Mouse (Mus musculus) midbrain, embryonic 10.5 days (tissue): ENCODE measurements at regions not wholly inside any gene's neighbourhood (a gene's known extent, or its start where the extent isn't known, plus 50 kb on each side); places are given as distances from the start of the nearest gene placed in this dataset.

Source experiments
- DNase-seq: peaks from one replicate; pipeline ENCODE4 v3.0.0-alpha.2; 2017; ENCODE audit warnings: low spot score
- H3K27ac ChIP-seq: fragments of 300-500 bp; sonication (generic); replicated peaks from 2 replicates; pipeline ENCODE4 v1.5.1; 2016; ENCODE audit warnings: mild to moderate bottlenecking
- H3K27me3 ChIP-seq: fragments of 300-500 bp; sonication (generic); 2 replicates; pipeline ENCODE4 v1.6.1; 2016; ENCODE audit warnings: low read depth, mild to moderate bottlenecking; ENCODE audit not compliant: poor library complexity, severe bottlenecking
- H3K36me3 ChIP-seq: fragments of 300-500 bp; sonication (generic); 2 replicates; pipeline ENCODE4 v1.6.1; 2016; ENCODE audit warnings: mild to moderate bottlenecking, moderate library complexity
- H3K4me1 ChIP-seq: fragments of 300-500 bp; sonication (generic); 2 replicates; pipeline ENCODE4 v1.6.1; 2016
- H3K4me3 ChIP-seq: fragments of 300-500 bp; sonication (generic); 2 replicates; pipeline ENCODE4 v1.5.1; 2016; ENCODE audit warnings: mild to moderate bottlenecking, moderate library complexity
- H3K9me3 ChIP-seq: fragments of 300-500 bp; sonication (generic); replicated peaks from 2 replicates; pipeline ENCODE4 v1.6.1; 2016; ENCODE audit warnings: mild to moderate bottlenecking
- WGBS: fragments of 180-500 bp; shearing (Covaris S2); methylation state at CpG from one replicate; pipeline ENCODE4 v1.1.7; 2016; 5-methylcytosine and 5-hydroxymethylcytosine counted together

GRCm38 (mm10) chr7:118042914-118043313, 73.1 kb downstream of the Rps15a start:
- Histone ChIP-seq H3K4me3 (no peak overlapping the region), H3K27me3 (no peaks in the 10 kb centered on the region), H3K27ac (no peak overlapping the region; the same call in 1 of the 2 replicates), H3K36me3 (no peaks in the 10 kb centered on the region), H3K4me1 (0 out of 2 replicates have a peak, but pooled peaks cover 8% of the 10 kb centered on the region), H3K9me3 (no peaks in the 10 kb centered on the region)
- no peak for DNase-seq
- WGBS, result 66% methylated on average over 10 of the region's 10 CpGs

- WGBS, result 91% methylated on average over 4 of the region's 4 CpGs
- Histone ChIP-seq H3K4me3 (no peak overlapping the region), H3K36me3 (no peaks in the 10 kb centered on the region), H3K4me1 (0 out of 2 replicates have a peak, but pooled peaks cover 8% of the 10 kb centered on the region), H3K27ac (no peak overlapping the region), H3K9me3 (no peaks in the 10 kb centered on the region), H3K27me3 (no peaks in the 10 kb centered on the region)
- no peak for DNase-seq
Observed at GRCm38 (mm10) chr7:118039862-118040261, 76.1 kb downstream of the Rps15a start.

- 66% methylated on average over 3 of the region's 3 CpGs for WGBS
- no peak overlapping the region for H3K4me3 ChIP-seq
- H3K4me1 ChIP-seq, result peaks cover 4% of the 10 kb centered on the region; the same call in 1 of the 2 replicates
- no peak overlapping the region for H3K27ac ChIP-seq
- H3K27me3 ChIP-seq, result no peaks in the 10 kb centered on the region
- H3K36me3 ChIP-seq, result no peaks in the 10 kb centered on the region
- DNase-seq, result no peak
- no peaks in the 10 kb centered on the region for H3K9me3 ChIP-seq
Observed at GRCm38 (mm10) chr7:118037062-118037461, 78.9 kb downstream of the Rps15a start.

- H3K27me3 ChIP-seq, result peaks cover 10% of the 10 kb centered on the region; the same call in 1 of the 2 replicates
- peak; percentile 73 for DNase-seq
Observed at GRCm38 (mm10) chr7:118026106-118026526, 89.9 kb downstream of the Rps15a start.

GRCm38 (mm10) chr7:118004620-118005019, 111.4 kb downstream of the Rps15a start:
- 89% methylated on average over 7 of the region's 7 CpGs for WGBS
- Histone ChIP-seq H3K27me3 (no peaks in the 10 kb centered on the region), H3K9me3 (no peaks in the 10 kb centered on the region), H3K4me3 (no peak overlapping the region), H3K36me3 (no peaks in the 10 kb centered on the region), H3K4me1 (no peaks in the 10 kb centered on the region), H3K27ac (no peak overlapping the region)
- no peak for DNase-seq

More at GRCm38 (mm10) chr7:118026106-118026526, 89.9 kb downstream of the Rps15a start:
- Histone ChIP-seq H3K36me3 (no peaks in the 10 kb centered on the region), H3K9me3 (no peaks in the 10 kb centered on the region), H3K4me3 (no peak overlapping the region), H3K27ac (peak overlapping the region; percentile 78), H3K4me1 (peaks cover 44% of the 10 kb centered on the region)
- WGBS, result 5% methylated on average over 10 of the region's 10 CpGs

- H3K36me3 ChIP-seq, result no peaks in the 10 kb centered on the region
- H3K4me1 ChIP-seq, result no peaks in the 10 kb centered on the region
- no peaks in the 10 kb centered on the region for H3K27me3 ChIP-seq
- 73% methylated on average over 3 of the region's 3 CpGs for WGBS
- DNase-seq, result no peak
- H3K4me3 ChIP-seq, result no peak overlapping the region
- no peak overlapping the region for H3K27ac ChIP-seq
- no peaks in the 10 kb centered on the region for H3K9me3 ChIP-seq
Observed at GRCm38 (mm10) chr7:118001881-118002280, 114.1 kb downstream of the Rps15a start.

GRCm38 (mm10) chr7:118001121-118001520, 114.9 kb downstream of the Rps15a start:
- no peak overlapping the region for H3K27ac ChIP-seq
- WGBS, result 11% methylated on average over 4 of the region's 4 CpGs
- peak; percentile 59 for DNase-seq
- no peaks in the 10 kb centered on the region for H3K36me3 ChIP-seq
- no peaks in the 10 kb centered on the region for H3K27me3 ChIP-seq
- H3K4me1 ChIP-seq, result no peaks in the 10 kb centered on the region
- no peak overlapping the region for H3K4me3 ChIP-seq
- H3K9me3 ChIP-seq, result no peaks in the 10 kb centered on the region

GRCm38 (mm10) chr7:117982177-117982576, 133.8 kb downstream of the Rps15a start:
- Histone ChIP-seq H3K27ac (no peak overlapping the region), H3K27me3 (no peaks in the 10 kb centered on the region), H3K9me3 (no peaks in the 10 kb centered on the region), H3K4me3 (no peak overlapping the region), H3K36me3 (no peaks in the 10 kb centered on the region), H3K4me1 (no peaks in the 10 kb centered on the region)
- DNase-seq, result no peak
- 89% methylated on average over 4 of the region's 4 CpGs for WGBS

- H3K9me3 ChIP-seq, result no peaks in the 10 kb centered on the region
- no peak for DNase-seq
- H3K36me3 ChIP-seq, result no peaks in the 10 kb centered on the region
- H3K27ac ChIP-seq, result no peak overlapping the region
- WGBS, result 39% methylated on average over 1 of the region's 1 CpGs
- no peaks in the 10 kb centered on the region for H3K27me3 ChIP-seq
- H3K4me1 ChIP-seq, result no peaks in the 10 kb centered on the region
- H3K4me3 ChIP-seq, result no peak overlapping the region
Observed at GRCm38 (mm10) chr7:117971176-117971575, 144.8 kb downstream of the Rps15a start.

- Histone ChIP-seq H3K36me3 (no peaks in the 10 kb centered on the region), H3K9me3 (no peaks in the 10 kb centered on the region), H3K27ac (no peak overlapping the region), H3K4me1 (peaks cover 32% of the 10 kb centered on the region), H3K27me3 (peaks cover 5% of the 10 kb centered on the region; the same call in 1 of the 2 replicates), H3K4me3 (no peak overlapping the region)
- 89% methylated on average over 3 of the region's 3 CpGs for WGBS
- no peak for DNase-seq
Observed at GRCm38 (mm10) chr7:117943435-117943834, 172.6 kb downstream of the Rps15a start.

- 27% methylated on average over 7 of the region's 7 CpGs for WGBS
- H3K27ac ChIP-seq, result no peak overlapping the region
- H3K27me3 ChIP-seq, result 0 out of 2 replicates have a peak, but pooled peaks cover 4% of the 10 kb centered on the region
- no peak for DNase-seq
- H3K4me3 ChIP-seq, result no peak overlapping the region
- peaks cover 19% of the 10 kb centered on the region for H3K4me1 ChIP-seq
- H3K9me3 ChIP-seq, result no peaks in the 10 kb centered on the region
- no peaks in the 10 kb centered on the region for H3K36me3 ChIP-seq
Observed at GRCm38 (mm10) chr7:117939618-117940017, 176.4 kb downstream of the Rps15a start.

GRCm38 (mm10) chr7:117934908-117935307, 181.1 kb downstream of the Rps15a start:
- 89% methylated on average over 3 of the region's 3 CpGs for whole genome bisulfite sequencing
- no peaks in the 10 kb centered on the region for H3K27me3 ChIP-seq
- no peaks in the 10 kb centered on the region for H3K36me3 ChIP-seq
- no peaks in the 10 kb centered on the region for H3K9me3 ChIP-seq
- no peak overlapping the region for H3K4me3 ChIP-seq
- peaks cover 16% of the 10 kb centered on the region for H3K4me1 ChIP-seq
- no peak overlapping the region for H3K27ac ChIP-seq
- DNase-seq, result no peak

GRCm38 (mm10) chr7:117931234-117931895, 184.6 kb downstream of the Rps15a start:
- no peak for DNase-seq
- Histone ChIP-seq H3K4me3 (no peak overlapping the region), H3K36me3 (no peaks in the 10 kb centered on the region), H3K27me3 (no peaks in the 10 kb centered on the region), H3K27ac (no peak overlapping the region), H3K9me3 (no peaks in the 10 kb centered on the region), H3K4me1 (no peaks in the 10 kb centered on the region)
- WGBS, result 85% methylated on average over 12 of the region's 12 CpGs
